Mouse (Mus musculus) intestine, embryonic 14.5 days (tissue): Measurements from ENCODE around the gene Asf1a. TPM values are rescaled to one million over a fixed set of nuclear protein-coding genes. Genes with fewer than 3 reads are reported as not detected.
"Not testable (repeated sequence)": the region's sequence is repeated elsewhere in the genome, so short reads cannot be mapped to it uniquely, and the experiment has no call there.

Source experiments
- ATAC-seq: fragments of 200-750 bp; cut with Nextera tagmentation; replicated peaks from 2 replicates; pipeline ENCODE4 v1.8.0; 2017; ENCODE audit warnings: low read depth, moderate number of reproducible peaks, moderate TSS enrichment, moderate library complexity; ENCODE audit not compliant: low FRiP score, low TSS enrichment
- DNase-seq: peaks from one replicate; pipeline ENCODE4 v3.0.0-alpha.2; 2018; ENCODE audit warnings: low spot score
- H3K27ac ChIP-seq: fragments of 300-500 bp; sonication (generic); 2 replicates; pipeline ENCODE4 v1.5.1; 2014; ENCODE audit warnings: low read depth, mild to moderate bottlenecking, control low read depth
- H3K27me3 ChIP-seq: fragments of 300-500 bp; sonication (generic); replicated peaks from 2 replicates; pipeline ENCODE4 v1.6.1; 2014; ENCODE audit warnings: low read length, control low read depth; ENCODE audit not compliant: control insufficient read depth, insufficient read depth
- H3K36me3 ChIP-seq: fragments of 300-500 bp; sonication (generic); 2 replicates; pipeline ENCODE4 v1.6.1; 2014; ENCODE audit warnings: low read length, control low read depth; ENCODE audit not compliant: control insufficient read depth, insufficient read depth
- H3K4me1 ChIP-seq: fragments of 300-500 bp; sonication (generic); replicated peaks from 2 replicates; pipeline ENCODE4 v1.6.1; 2014; ENCODE audit warnings: low read length, control low read depth, mixed read lengths; ENCODE audit not compliant: control insufficient read depth, insufficient read depth
- H3K4me2 ChIP-seq: fragments of 300-500 bp; sonication (generic); 2 replicates; pipeline ENCODE4 v1.6.1; 2014; ENCODE audit warnings: low read length
- H3K4me3 ChIP-seq: fragments of 300-500 bp; sonication (generic); 2 replicates; pipeline ENCODE4 v1.5.1; 2014; ENCODE audit warnings: low read depth, low read length, control low read depth, mixed read lengths
- H3K9ac ChIP-seq: fragments of 300-500 bp; sonication (generic); 2 replicates; pipeline ENCODE4 v1.6.1; 2014; ENCODE audit warnings: mild to moderate bottlenecking, low read length
- H3K9me3 ChIP-seq: fragments of 300-500 bp; sonication (generic); 2 replicates; pipeline ENCODE4 v1.6.1; 2016; ENCODE audit warnings: low read length, control low read depth; ENCODE audit not compliant: control insufficient read depth
- WGBS: fragments of 180-500 bp; shearing (Covaris S2); extraction: QIAGEN DNeasy Blood & Tissue Kit; methylation state at CpG from one replicate; pipeline ENCODE4 v1.1.7; 2014; 5-methylcytosine and 5-hydroxymethylcytosine counted together
- polyA plus RNA-seq: library from polyadenylated mRNA; unstranded; fragments of >200 nt; fragmentation: Nextera tagmentation; extraction: Ambion mirVana; gene quantifications from 2 replicates; pipeline ENCODE4 v1.2.1, GENCODE M21; 2014

Gene Asf1a
- polyA plus RNA-seq, 1 experiment from 2014 or later: 104 TPM

DNA sequence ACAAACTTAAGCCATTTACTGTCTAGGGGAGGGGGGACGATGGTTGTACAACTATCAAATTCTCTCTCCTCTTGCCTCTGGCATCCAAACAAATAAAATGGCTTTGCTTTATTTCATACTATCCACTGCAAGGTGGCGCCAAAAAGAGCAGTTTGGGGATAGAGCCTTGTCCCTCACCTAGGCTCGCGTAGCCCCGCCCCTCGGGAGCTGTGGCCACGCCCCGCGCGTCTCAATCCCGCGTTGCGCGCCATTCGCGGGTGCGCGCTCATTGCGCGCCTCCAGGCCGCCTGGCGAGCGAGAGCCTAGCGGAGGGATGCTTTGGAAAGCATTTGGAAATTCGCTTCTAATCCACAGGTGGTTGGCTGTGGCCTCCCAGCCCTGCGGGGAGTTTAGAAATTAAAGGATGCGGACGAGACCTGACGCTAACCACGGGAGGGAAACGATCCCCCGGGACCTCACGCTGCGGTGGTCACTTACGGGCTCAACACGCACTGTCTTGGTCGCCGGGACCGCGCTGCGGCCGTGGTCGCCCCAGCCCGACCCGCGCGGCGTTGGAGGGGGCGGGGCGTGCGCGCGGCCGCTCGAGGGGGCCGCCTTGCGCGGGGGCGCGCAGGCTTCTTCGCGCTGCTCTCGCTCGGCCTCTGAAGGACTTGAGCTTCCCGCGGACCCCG, 32.8 kb downstream of the Asf1a start:
- H3K27ac ChIP-seq: peak overlapping the region; percentile 96
- peaks cover 11% of the 10 kb centered on the region for H3K36me3 ChIP-seq
- ATAC-seq (peak; percentile 82), DNase-seq (peak; percentile 94)
- H3K27me3 ChIP-seq: no peaks in the 10 kb centered on the region
- peaks cover 5% of the 10 kb centered on the region; the same call in 1 of the 2 replicates for H3K4me1 ChIP-seq
- peak overlapping the region; percentile 79 for H3K4me3 ChIP-seq
- no peaks in the 10 kb centered on the region for H3K9me3 ChIP-seq
- H3K9ac ChIP-seq: peak overlapping the region; percentile 88
- peak overlapping the region; percentile 56 for H3K4me2 ChIP-seq
- under 1% methylated on average over 66 of the region's 67 CpGs for WGBS

DNA sequence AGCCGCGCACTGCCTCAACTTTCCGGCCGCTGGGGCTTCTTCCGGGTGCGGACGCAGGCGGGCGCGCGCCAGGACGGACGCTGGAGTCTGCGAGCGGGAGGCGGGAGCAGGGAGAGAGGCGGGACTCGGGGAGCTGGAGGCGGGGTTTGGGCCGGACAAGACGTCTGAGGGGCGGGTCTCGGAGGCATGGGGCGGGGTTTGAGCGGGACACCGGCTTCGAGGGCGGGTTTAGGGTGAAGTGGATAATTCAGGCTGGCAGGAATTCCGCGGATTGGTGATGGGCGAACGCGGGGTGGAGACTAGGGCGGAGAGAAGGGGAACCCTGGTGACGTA, 33.3 kb downstream of the Asf1a start:
- WGBS: under 1% methylated on average over 35 of the region's 35 CpGs
- H3K4me2 ChIP-seq: peak overlapping the region; percentile 56

DNA sequence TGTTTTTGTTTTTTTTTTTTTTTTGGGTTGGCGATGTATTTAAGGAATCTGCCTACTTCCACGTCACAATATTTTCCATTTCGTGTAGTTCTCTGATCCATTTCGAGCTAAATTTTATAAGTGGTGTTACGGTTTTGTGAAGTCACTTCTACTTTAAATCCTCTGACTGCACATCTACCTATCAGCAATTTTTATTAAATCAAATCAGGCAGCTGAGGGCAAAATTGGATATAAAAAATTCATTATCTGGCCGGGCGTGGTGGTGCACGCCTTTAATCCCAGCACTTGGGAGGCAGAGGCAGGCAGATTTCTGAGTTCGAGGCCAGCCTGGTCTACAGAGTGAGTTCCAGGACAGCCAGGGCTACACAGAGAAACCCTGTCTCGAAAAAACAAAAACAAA, 33.8 kb downstream of the Asf1a start, which contains the start of gene Mcm9:
Gene Mcm9 (minus strand): TSS at position 101 of the 400 bp plus-strand sequence.
- not testable (repeated sequence) for DNase-seq, H3K36me3 ChIP-seq, H3K27me3 ChIP-seq, ATAC-seq, H3K9me3 ChIP-seq, H3K4me1 ChIP-seq
- Histone ChIP-seq H3K4me2 (peak within 1 kb of the TSS; percentile 56), H3K27ac (peak within 1 kb of the TSS; percentile 96), H3K4me3 (peak within 1 kb of the TSS; percentile 79), H3K9ac (peak within 1 kb of the TSS; percentile 88)
- 55% methylated on average over 10 of the region's 10 CpGs for WGBS

More for the DNA sequence above, 33.3 kb downstream of the Asf1a start:
- Histone ChIP-seq H3K4me1 (peaks cover 5% of the 10 kb centered on the region; the same call in 1 of the 2 replicates), H3K4me3 (peak overlapping the region; percentile 79), H3K9ac (peak overlapping the region; percentile 88), H3K27ac (peak overlapping the region; percentile 96), H3K27me3 (no peaks in the 10 kb centered on the region), H3K36me3 (peaks cover 10% of the 10 kb centered on the region), H3K9me3 (no peaks in the 10 kb centered on the region)
- DNase-seq: peak; percentile 98
- peak; percentile 96 for ATAC-seq

DNA sequence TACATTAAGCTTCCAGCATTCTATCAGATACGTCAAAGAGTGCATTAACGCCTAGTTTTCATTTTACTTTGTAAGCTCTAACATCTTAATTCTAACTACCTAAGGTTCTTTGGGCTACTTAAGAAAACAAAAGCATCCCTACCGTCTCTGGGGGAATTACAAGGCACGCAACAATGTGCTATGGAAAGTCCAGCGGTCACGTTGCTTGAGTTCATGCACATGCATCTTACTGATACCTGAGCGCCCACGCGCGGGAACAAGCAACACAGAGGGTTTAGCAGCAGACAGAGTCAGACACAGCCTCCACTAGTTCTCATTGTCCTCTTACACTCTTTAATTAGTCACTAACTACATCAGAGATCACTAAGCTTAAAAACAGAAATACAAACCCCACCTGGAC, 37.6 kb downstream of the Asf1a start:
- Histone ChIP-seq H3K27me3 (no peaks in the 10 kb centered on the region), H3K9me3 (no peaks in the 10 kb centered on the region), H3K27ac (no peak overlapping the region), H3K4me2 (no peak overlapping the region), H3K4me1 (no peaks in the 10 kb centered on the region), H3K4me3 (no peak overlapping the region), H3K9ac (no peak overlapping the region), H3K36me3 (no peaks in the 10 kb centered on the region)
- ATAC-seq: no peak
- 85% methylated on average over 10 of the region's 10 CpGs for WGBS
- DNase-seq: no peak

DNA sequence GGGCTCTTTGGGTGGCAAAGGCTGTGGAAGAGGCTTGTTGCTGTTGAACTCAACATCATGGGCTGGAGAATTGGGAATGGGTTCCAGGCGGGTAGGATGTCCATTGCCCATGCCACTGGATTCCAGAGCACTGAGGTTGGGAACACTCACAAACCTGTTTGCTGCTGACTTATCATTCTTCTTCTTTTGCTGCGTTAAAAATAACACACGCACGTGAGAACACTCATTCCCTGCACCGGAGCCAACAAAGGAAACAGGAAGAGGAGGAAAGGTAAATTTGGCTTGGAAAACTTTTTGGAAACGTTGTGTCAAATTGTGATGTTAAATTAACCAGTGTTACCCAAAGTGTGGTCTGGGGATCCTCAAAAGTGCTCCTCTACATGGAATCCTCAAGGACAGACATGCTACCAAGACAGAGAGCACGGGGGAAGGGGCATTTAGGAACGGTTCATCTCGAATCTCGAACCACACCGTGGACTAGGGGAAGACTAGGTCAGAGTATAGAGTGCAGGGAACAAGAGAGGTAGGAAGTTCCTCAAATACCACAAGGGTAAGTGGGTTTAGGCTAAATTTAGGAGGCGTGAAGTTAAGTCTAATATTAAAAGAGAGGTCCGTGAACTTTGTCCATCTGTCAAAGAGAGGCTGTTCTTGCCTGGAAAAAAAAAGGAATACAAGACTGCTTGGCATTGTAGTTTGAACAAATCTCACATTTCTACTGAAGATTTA, 38.9 kb downstream of the Asf1a start:
- 73% methylated on average over 13 of the region's 13 CpGs for WGBS
- no peak for DNase-seq

DNA sequence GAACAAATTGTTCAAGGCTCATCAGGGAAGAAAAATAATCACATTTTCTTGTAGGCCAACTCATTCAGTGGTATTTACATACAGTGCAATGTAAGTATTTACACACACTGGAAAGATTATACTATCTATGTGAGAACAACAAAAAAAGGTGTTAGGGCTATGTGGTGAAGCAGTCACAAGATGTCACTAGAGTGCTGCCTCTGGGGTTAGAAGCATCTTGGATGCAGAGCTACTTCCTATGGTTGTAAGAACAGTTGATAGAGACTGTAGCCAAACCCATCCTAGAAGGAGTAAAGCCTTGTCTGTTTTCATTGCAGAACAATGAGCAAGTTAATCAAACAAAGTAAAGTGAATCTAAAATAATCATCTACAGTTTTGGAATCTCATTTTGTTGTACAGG, 45.0 kb downstream of the Asf1a start:
- Histone ChIP-seq H3K36me3 (no peaks in the 10 kb centered on the region), H3K4me2 (no peak overlapping the region), H3K4me3 (no peak overlapping the region), H3K9ac (no peak overlapping the region), H3K4me1 (no peaks in the 10 kb centered on the region), H3K9me3 (no peaks in the 10 kb centered on the region), H3K27me3 (no peaks in the 10 kb centered on the region), H3K27ac (no peak overlapping the region)
- ATAC-seq (no peak), DNase-seq (no peak)

More for the DNA sequence above, 38.9 kb downstream of the Asf1a start:
- H3K36me3 ChIP-seq: no peaks in the 10 kb centered on the region
- H3K4me1 ChIP-seq: no peaks in the 10 kb centered on the region
- H3K4me3 ChIP-seq: no peak overlapping the region
- ATAC-seq: no peak
- H3K9me3 ChIP-seq: no peaks in the 10 kb centered on the region
- no peak overlapping the region for H3K4me2 ChIP-seq
- H3K9ac ChIP-seq: no peak overlapping the region
- no peaks in the 10 kb centered on the region for H3K27me3 ChIP-seq
- no peak overlapping the region for H3K27ac ChIP-seq

DNA sequence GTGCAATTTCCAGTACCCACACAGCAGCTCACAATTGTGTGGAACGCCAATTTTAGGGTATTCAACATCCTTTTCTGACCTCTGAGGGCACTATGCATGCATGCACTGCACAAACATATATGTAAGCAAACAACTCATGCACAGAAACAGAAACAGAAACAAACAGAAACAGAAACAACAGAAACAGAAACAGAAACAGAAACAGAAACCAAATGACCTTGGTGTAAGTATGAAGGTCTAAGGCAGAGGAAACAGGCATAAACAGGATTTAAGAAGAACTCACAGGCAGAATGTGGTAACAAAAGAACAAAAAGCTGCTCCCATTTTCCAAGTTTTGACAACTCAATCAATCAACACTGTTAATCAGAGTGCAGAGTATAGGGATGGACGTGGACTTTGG, 54.1 kb downstream of the Asf1a start:
- no peaks in the 10 kb centered on the region for H3K27me3 ChIP-seq
- no peak overlapping the region for H3K4me3 ChIP-seq
- no peaks in the 10 kb centered on the region for H3K36me3 ChIP-seq
- no peaks in the 10 kb centered on the region for H3K9me3 ChIP-seq
- H3K4me1 ChIP-seq: no peaks in the 10 kb centered on the region
- no peak overlapping the region for H3K27ac ChIP-seq
- H3K9ac ChIP-seq: no peak overlapping the region
- WGBS: 83% methylated on average over 2 of the region's 2 CpGs
- DNase-seq: no peak
- ATAC-seq: no peak
- no peak overlapping the region for H3K4me2 ChIP-seq

DNA sequence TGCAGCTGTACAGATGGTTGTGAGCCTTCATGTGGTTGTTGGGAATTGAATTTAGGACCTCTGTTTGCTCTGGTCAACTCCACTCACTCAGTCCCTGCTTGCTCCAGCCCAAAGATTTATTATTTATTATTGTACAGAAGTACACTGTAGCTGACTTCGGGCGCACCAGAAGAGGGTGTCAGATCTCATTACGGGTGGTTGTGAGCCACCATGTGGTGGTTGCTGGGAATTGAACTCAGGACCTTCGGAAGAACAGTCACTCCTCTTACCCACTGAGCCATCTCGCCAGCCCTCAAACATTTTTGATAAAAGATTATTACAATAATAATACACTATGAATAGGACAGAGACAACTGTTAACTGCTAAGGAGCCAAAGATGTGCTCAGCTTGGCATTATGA, 57.7 kb downstream of the Asf1a start:
- 77% methylated on average over 5 of the region's 5 CpGs for WGBS
- not testable (repeated sequence) for H3K9ac ChIP-seq, H3K4me3 ChIP-seq, H3K4me1 ChIP-seq, ATAC-seq, DNase-seq, H3K4me2 ChIP-seq, H3K36me3 ChIP-seq, H3K9me3 ChIP-seq, H3K27me3 ChIP-seq, H3K27ac ChIP-seq
